Mouse (Mus musculus) small intestine, adult 2 months (tissue): ENCODE data around the gene Rbfox1.

Source experiments
- CTCF ChIP-seq: fragments of 200-500 bp; IDR thresholded peaks from 2 replicates; pipeline ENCODE4 v1.5.1; 2012; ENCODE audit warnings: low read depth, mild to moderate bottlenecking, control low read depth, inconsistent platforms, low read length, moderate library complexity, mixed read lengths; ENCODE audit not compliant: insufficient replicate concordance, insufficient read length; ENCODE audit errors: extremely low read depth
- POLR2A ChIP-seq: fragments of 200-500 bp; IDR thresholded peaks from 2 replicates; pipeline ENCODE4 v1.6.1; 2012; ENCODE audit warnings: low read depth, mild to moderate bottlenecking, control low read depth, inconsistent platforms, low read length, moderate library complexity

DNA sequence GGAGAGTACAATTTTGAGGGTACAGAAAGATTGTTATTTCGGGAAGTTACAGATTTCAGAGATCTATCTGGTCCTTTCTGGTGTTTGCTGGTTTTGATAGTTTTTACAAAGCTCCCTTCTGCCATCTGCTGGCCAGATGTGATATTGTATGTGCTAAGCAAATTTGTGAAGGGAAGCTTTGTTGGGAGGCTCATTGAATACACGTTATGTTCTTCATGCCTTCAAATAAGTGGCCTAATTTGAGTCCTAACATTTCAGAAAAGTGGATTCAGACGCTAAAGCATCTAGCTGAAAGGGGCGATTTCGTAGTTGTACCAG, 595.2 kb downstream of the Rbfox1 start:
- TF ChIP-seq CTCF = no peak
- TF ChIP-seq POLR2A = no peak
